Mouse (Mus musculus): ENCODE data around the gene Cadps. TPM values are rescaled to one million over a fixed set of nuclear protein-coding genes. Genes with fewer than 3 reads are reported as not detected.

The Cadps gene
- 0.03 TPM in 1 of 2 replicates, not detected in the other for polyA plus RNA-seq (2012; ENCODE audit: low replicate concordance)

GRCm38 (mm10) chr14:12822491-12823219 is at the start of gene Cadps:
Cadps (minus strand) TSS chr14:12823079.

GRCm38 (mm10) chr14:12348089-12348488 is 474.8 kb downstream of the Cadps start, which contains the start of gene Fezf2:
Fezf2 (minus strand) TSS chr14:12348189.

